Mouse (Mus musculus) adrenal gland, postnatal 36 days (tissue): ENCODE measurements around the gene Dnajb14. TPM values are rescaled to one million over a fixed set of nuclear protein-coding genes. Genes with fewer than 3 reads are reported as not detected.
"Not testable (repeated sequence)": the region's sequence is repeated elsewhere in the genome, so short reads cannot be mapped to it uniquely, and the experiment has no call there.

ENCODE experiments used
- DNase-seq, 2 experiments: peaks; one replicate each; pipeline ENCODE4 v3.0.0; 2021; ENCODE audit warnings: mixed read lengths in 1 of 2
- total RNA-seq, 2 experiments: library from RNA; stranded (reverse); gene quantifications; 2 replicates each; pipeline ENCODE4 v1.2.3; 2021

The Dnajb14 gene
- total RNA-seq, 2 experiments from 2014 or later: 20.6 to 21.1 TPM

GRCm38 (mm10) chr3:137918172-137918931 is 50.9 kb downstream of the Dnajb14 start, which contains the start of gene Lamtor3:
Lamtor3 (plus strand) TSS chr3:137918506.
- DNase-seq: peak; percentile 92

- no peak for DNase-seq
Measured at GRCm38 (mm10) chr3:137918932-137919311, 51.4 kb downstream of the Dnajb14 start.

GRCm38 (mm10) chr3:137919398-137919797 is 51.9 kb downstream of the Dnajb14 start:
- DNase-seq: no peak

- no peak for DNase-seq
Measured at GRCm38 (mm10) chr3:137920594-137920993, 53.1 kb downstream of the Dnajb14 start.

GRCm38 (mm10) chr3:137927010-137927409 is 59.5 kb downstream of the Dnajb14 start:
- no peak for DNase-seq

- DNase-seq: no peak
Measured at GRCm38 (mm10) chr3:137929940-137930339, 62.5 kb downstream of the Dnajb14 start.

- no peak for DNase-seq
Measured at GRCm38 (mm10) chr3:137932748-137933147, 65.3 kb downstream of the Dnajb14 start.

GRCm38 (mm10) chr3:137933986-137934385 is 66.5 kb downstream of the Dnajb14 start:
- DNase-seq: no peak

GRCm38 (mm10) chr3:137935570-137936525 is 68.4 kb downstream of the Dnajb14 start:
- no peak for DNase-seq

- no peak for DNase-seq
Measured at GRCm38 (mm10) chr3:137936541-137936940, 69.1 kb downstream of the Dnajb14 start.

- peak; percentile 70 to 83 for DNase-seq
Measured at GRCm38 (mm10) chr3:137938608-137939007, 71.1 kb downstream of the Dnajb14 start.

- DNase-seq: peak; percentile 64 to 72
Measured at GRCm38 (mm10) chr3:137940757-137941156, 73.3 kb downstream of the Dnajb14 start.

- DNase-seq: no peak
Measured at GRCm38 (mm10) chr3:137941555-137941954, 74.1 kb downstream of the Dnajb14 start.

- no peak for DNase-seq
Measured at GRCm38 (mm10) chr3:137942098-137942622, 74.7 kb downstream of the Dnajb14 start.

GRCm38 (mm10) chr3:137943737-137944154 is 76.3 kb downstream of the Dnajb14 start:
- no peak for DNase-seq

- DNase-seq: no peak
Measured at GRCm38 (mm10) chr3:137946827-137947226, 79.4 kb downstream of the Dnajb14 start.

GRCm38 (mm10) chr3:137947525-137947924 is 80.0 kb downstream of the Dnajb14 start:
- no peak for DNase-seq

GRCm38 (mm10) chr3:137950191-137950885 is 82.9 kb downstream of the Dnajb14 start:
- DNase-seq: no peak

- not testable (repeated sequence) for DNase-seq
Measured at GRCm38 (mm10) chr3:137951302-137951701, 83.8 kb downstream of the Dnajb14 start.

GRCm38 (mm10) chr3:137951819-137952218 is 84.3 kb downstream of the Dnajb14 start:
- DNase-seq: peak in 1 of 2 experiments; percentile 28

GRCm38 (mm10) chr3:137952225-137952913 is 84.9 kb downstream of the Dnajb14 start:
- DNase-seq: peak; percentile 67 to 73
